Mouse (Mus musculus) bone marrow macrophage, adult 2 months (primary cell): Measurements from ENCODE around the gene Taf6l.

Experiments
- CTCF ChIP-seq: IDR thresholded peaks from 2 replicates; pipeline ENCODE4 v1.5.1; 2012; ENCODE audit warnings: low read depth, mild to moderate bottlenecking, low read length, moderate library complexity
- POLR2A ChIP-seq: IDR thresholded peaks from 2 replicates; pipeline ENCODE4 v1.6.1; 2012; ENCODE audit warnings: mild to moderate bottlenecking, low read depth, low read length, borderline replicate concordance

DNA sequence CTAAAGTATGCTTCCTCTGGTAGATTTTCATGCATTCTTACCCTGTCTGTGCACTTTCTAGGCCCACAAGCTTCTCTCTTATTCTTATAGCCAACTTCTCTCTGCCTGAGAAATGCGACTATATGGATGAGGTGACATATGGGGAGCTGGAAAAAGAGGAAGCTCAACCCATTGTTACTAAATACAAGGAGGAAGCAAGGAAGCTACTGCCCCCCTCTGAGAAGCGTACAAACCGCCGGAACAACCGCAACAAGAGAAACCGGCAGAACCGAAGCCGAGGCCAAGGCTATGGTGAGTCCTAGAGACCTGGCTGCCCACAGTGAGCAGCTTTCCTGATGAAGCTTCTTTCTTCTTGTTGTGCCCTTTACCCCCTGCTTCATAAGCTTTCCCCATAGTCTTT lies 43.4 kb upstream of the Taf6l start, which contains the start of gene AC129217.1:
- TF ChIP-seq CTCF (no peak), POLR2A (no peak)
